Mouse (Mus musculus) E14TG2a.4 (cell line): ENCODE results near the gene Abi1.
A peak's percentile ranks its signal among the peaks of the same experiment; 100 is the strongest.
"Not testable (repeated sequence)": the region's sequence is repeated elsewhere in the genome, so short reads cannot be mapped to it uniquely, and the experiment has no call there.

ENCODE experiments used
- H3K27me3 ChIP-seq: 2 replicates; pipeline ENCODE4 v1.6.1; 2014; ENCODE audit warnings: low read length, control low read depth; ENCODE audit not compliant: insufficient read depth
- H3K36me3 ChIP-seq: 2 replicates; pipeline ENCODE4 v1.6.1; 2014; ENCODE audit warnings: low read length, control low read depth; ENCODE audit not compliant: insufficient read depth
- H3K4me1 ChIP-seq: replicated peaks from 2 replicates; pipeline ENCODE4 v1.6.1; 2014; ENCODE audit warnings: low read depth, low read length, control low read depth
- H3K4me3 ChIP-seq: replicated peaks from 2 replicates; pipeline ENCODE4 v1.5.1; 2014; ENCODE audit warnings: mild to moderate bottlenecking, low read length
- H3K9me3 ChIP-seq: 2 replicates; pipeline ENCODE4 v1.6.1; 2014; ENCODE audit warnings: low read length, control low read depth
- CTCF ChIP-seq: conservative IDR thresholded peaks from 2 replicates; pipeline ENCODE4 v1.5.1; 2014; ENCODE audit warnings: low read length
- NANOG ChIP-seq: IDR thresholded peaks from 2 replicates; pipeline ENCODE4 v1.6.1; 2014; ENCODE audit warnings: borderline replicate concordance, low read length, mixed read lengths
- POU5F1 ChIP-seq: IDR thresholded peaks from 2 replicates; pipeline ENCODE4 v1.6.1; 2014; ENCODE audit warnings: low read length, borderline replicate concordance

Gene Abi1

DNA sequence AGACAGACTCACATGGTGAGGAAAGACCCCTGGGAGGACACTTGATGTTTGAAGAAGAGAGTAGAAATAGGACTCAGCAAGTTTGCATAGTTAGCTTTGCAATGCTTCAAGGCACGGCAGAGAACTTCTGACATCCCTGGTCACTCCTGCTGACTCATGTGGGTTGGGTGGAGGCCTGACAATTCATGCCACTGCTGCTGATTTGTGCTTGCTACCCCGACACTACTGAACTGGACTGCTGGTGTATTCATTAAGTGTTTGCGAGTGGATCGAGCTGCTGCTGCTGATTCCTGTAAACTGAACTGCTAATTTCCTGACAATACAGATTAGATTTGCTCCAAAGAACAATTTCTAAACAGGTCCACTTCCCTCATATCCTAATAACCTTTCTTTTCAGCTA, 18.3 kb downstream of the Abi1 start:
- no peak overlapping the region for H3K4me3 ChIP-seq
- TF ChIP-seq POU5F1 (no peak), CTCF (no peak), NANOG (no peak)
- no peaks in the 10 kb centered on the region for H3K9me3 ChIP-seq
- peaks cover 28% of the 10 kb centered on the region for H3K4me1 ChIP-seq
- no peaks in the 10 kb centered on the region for H3K36me3 ChIP-seq
- no peaks in the 10 kb centered on the region for H3K27me3 ChIP-seq

DNA sequence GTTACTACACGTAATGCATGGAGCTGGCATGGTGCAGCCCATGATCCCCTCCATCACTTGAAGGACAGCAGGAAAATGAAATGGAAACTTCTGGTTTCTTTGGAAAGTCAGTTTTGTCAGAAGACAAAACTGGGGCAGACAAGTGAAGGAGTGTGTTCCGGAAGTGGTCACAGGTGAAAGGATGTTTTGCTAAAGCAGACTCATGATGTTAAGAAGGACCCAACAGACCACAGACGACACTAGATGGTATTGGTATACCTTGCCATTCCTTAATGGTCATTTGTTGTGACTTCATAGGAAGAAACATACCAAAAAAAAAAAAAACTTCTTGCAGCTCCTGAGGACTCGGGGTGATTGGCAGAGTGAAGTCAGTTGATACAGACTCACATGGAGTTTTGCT, 18.7 kb downstream of the Abi1 start:
- TF ChIP-seq CTCF: no peak
- TF ChIP-seq POU5F1: no peak
- TF ChIP-seq NANOG: no peak
- Histone ChIP-seq H3K9me3 (no peaks in the 10 kb centered on the region), H3K36me3 (no peaks in the 10 kb centered on the region)

DNA sequence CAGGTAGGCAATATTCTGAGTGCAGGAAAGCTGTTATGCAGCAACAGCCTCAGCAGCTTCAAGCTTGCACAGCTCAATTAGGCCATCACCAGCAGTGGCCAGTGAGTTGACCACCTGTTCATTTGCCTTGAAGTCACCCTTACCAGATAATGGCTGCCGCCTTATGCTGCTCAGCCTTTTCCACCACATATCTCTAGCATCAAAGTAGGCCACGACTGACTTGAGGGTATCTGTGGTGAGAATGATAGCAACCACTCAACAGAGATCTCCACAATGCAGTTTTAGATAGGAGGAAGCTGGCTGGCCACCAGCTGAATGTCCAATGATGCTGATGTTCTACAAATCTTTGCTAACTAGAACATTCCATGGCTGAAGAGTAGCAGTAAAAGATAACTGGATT, 20.9 kb downstream of the Abi1 start:
- Histone ChIP-seq H3K4me3 (no peak overlapping the region), H3K4me1 (peaks cover 46% of the 10 kb centered on the region)
- TF ChIP-seq CTCF (no peak), NANOG (no peak), POU5F1 (no peak)

More for the DNA sequence above, 18.7 kb downstream of the Abi1 start:
- no peaks in the 10 kb centered on the region for H3K27me3 ChIP-seq
- peaks cover 31% of the 10 kb centered on the region for H3K4me1 ChIP-seq
- no peak overlapping the region for H3K4me3 ChIP-seq

DNA sequence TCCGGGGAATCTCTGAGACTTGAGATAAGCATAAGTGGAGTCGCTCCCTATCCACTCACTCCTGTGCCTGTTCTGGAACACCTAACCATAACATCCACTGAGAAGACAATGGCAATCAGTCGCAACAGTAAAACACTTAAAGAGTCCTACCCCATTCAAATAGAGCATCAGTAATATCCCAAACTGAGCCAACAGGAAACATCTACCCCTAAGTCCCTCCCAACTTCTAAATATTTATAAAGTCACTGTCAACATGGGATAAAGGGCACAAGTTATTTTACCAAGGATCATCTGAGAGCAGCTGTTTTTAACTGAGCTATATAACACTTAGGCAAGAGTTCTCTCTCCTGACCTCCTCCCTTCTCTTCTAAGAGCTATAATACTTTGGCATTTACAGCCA, 23.9 kb downstream of the Abi1 start:
- H3K27me3 ChIP-seq: no peaks in the 10 kb centered on the region
- no peak for TF ChIP-seq CTCF
- no peak for TF ChIP-seq NANOG
- no peak for TF ChIP-seq POU5F1

More for the DNA sequence above, 20.9 kb downstream of the Abi1 start:
- no peaks in the 10 kb centered on the region for H3K27me3 ChIP-seq
- H3K9me3 ChIP-seq: no peaks in the 10 kb centered on the region
- no peaks in the 10 kb centered on the region for H3K36me3 ChIP-seq

DNA sequence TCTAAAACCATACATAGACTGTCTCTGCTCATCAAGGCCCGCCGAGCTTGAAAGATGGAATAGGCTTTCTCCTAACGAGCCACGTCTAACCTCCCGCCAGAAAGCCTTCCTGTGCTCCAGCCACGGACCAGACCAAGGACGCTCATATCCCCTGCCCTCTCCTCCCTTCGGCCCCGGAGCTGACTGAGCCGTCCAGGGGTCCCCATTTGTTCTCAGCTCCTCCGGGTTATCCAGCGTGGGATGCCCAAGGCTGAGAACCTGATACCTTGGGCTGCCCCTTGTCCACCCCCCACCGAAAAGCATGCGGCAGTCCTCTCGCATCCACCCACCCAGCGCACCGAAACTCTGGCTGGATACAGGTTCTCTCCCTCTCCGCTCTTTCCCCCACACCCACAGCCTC, 24.7 kb downstream of the Abi1 start:
- peak overlapping the region; percentile 66 for H3K4me3 ChIP-seq
- TF ChIP-seq CTCF (no peak), POU5F1 (no peak), NANOG (no peak)
- H3K27me3 ChIP-seq: no peaks in the 10 kb centered on the region
- peaks cover 24% of the 10 kb centered on the region for H3K4me1 ChIP-seq
- no peaks in the 10 kb centered on the region for H3K9me3 ChIP-seq
- no peaks in the 10 kb centered on the region for H3K36me3 ChIP-seq

More for the DNA sequence above, 23.9 kb downstream of the Abi1 start:
- H3K9me3 ChIP-seq: no peaks in the 10 kb centered on the region
- H3K4me3 ChIP-seq: no peak overlapping the region
- H3K36me3 ChIP-seq: no peaks in the 10 kb centered on the region
- peaks cover 25% of the 10 kb centered on the region for H3K4me1 ChIP-seq

DNA sequence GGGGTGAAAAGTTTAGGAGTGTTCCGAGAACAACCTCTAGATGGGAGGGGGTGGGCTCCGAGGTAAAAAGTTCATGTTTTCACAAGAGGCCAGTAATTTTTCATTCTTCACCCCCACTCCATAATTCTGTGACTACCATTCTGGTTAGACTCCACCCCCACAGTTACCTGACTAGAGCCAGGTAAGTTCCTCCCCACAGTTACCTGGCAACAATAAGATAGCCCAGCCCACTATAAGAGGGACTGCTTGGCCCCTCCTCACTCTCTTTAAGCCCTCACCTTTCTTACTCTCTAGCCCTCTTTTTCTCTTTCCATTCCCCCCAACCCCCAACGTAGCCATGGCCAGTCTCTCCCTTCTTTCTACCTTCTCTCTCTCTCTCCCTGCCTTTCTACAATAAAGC, 25.1 kb downstream of the Abi1 start:
- Histone ChIP-seq H3K4me3 (peak overlapping the region; percentile 66), H3K4me1 (peaks cover 24% of the 10 kb centered on the region)
- not testable (repeated sequence) for H3K27me3 ChIP-seq, H3K36me3 ChIP-seq, H3K9me3 ChIP-seq

DNA sequence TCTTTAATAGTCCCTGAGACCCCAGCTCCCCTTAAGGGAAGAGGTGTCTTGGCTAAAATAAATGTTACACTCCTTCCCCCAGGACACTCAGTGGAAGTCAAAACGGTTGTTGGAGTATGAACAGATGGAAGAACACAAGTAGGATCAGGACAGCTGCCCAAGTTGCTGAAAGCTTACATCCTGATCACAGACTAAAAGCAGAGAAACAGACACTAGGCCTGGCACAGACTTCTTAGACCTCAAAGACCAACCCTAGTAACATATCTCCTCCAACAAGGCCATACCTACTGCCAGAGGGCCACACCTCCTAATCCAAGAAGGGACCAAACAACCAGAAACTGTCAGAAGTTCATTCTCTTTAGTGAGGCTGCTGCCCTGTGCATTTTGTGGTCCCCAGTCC, 31.8 kb downstream of the Abi1 start:
- TF ChIP-seq POU5F1: no peak
- TF ChIP-seq NANOG: no peak
- no peak for TF ChIP-seq CTCF
- Histone ChIP-seq H3K9me3 (no peaks in the 10 kb centered on the region), H3K27me3 (no peaks in the 10 kb centered on the region), H3K4me1 (peaks cover 62% of the 10 kb centered on the region), H3K4me3 (no peak overlapping the region), H3K36me3 (peaks cover 16% of the 10 kb centered on the region)

DNA sequence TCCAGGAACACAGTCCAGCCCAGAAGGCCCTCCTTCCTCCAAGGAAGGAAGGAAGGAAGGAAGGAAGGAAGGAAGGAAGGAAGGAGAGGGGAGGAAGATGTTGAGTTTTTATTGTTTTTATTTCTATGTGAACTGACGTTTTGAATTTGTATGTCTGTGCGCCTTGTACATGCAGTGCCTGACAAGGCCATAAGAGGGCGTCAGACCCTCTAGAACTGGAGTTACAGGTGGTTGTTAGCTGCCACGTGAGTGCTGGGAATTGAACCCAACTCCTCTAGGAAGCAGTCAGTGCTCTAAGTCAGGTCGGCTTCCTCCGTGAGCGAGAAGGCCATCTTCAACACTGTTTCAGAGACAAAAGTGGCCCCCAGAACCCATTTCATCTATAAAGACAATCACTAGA, 32.5 kb downstream of the Abi1 start:
- TF ChIP-seq POU5F1: no peak
- TF ChIP-seq NANOG: no peak
- peak; percentile 60 for TF ChIP-seq CTCF
- Histone ChIP-seq H3K9me3 (no peaks in the 10 kb centered on the region), H3K4me3 (no peak overlapping the region), H3K4me1 (peaks cover 68% of the 10 kb centered on the region), H3K36me3 (peaks cover 16% of the 10 kb centered on the region), H3K27me3 (no peaks in the 10 kb centered on the region)

DNA sequence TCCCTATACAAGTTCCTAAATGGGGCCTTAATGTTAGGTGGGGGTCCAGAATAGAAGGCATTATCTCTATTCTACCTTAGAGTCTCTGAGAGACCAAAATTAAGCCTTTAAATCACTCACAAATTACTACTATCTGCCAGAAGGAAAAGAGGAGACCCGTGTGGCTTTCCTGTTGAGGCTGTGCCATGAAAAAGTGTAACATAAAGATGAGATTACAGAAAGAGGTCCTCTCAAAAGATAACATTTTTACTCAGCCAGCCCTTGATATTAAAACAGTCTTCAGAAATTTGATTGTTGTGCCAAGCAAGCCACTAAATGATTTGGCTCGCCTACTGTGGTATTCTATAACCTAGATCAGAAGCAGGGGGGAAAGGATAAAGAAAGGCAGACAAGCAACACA, 32.9 kb downstream of the Abi1 start:
- peaks cover 16% of the 10 kb centered on the region for H3K36me3 ChIP-seq
- no peaks in the 10 kb centered on the region for H3K27me3 ChIP-seq
- TF ChIP-seq CTCF: no peak
- TF ChIP-seq NANOG: no peak
- no peak for TF ChIP-seq POU5F1
- H3K4me1 ChIP-seq: peaks cover 70% of the 10 kb centered on the region
- no peak overlapping the region for H3K4me3 ChIP-seq
- no peaks in the 10 kb centered on the region for H3K9me3 ChIP-seq

DNA sequence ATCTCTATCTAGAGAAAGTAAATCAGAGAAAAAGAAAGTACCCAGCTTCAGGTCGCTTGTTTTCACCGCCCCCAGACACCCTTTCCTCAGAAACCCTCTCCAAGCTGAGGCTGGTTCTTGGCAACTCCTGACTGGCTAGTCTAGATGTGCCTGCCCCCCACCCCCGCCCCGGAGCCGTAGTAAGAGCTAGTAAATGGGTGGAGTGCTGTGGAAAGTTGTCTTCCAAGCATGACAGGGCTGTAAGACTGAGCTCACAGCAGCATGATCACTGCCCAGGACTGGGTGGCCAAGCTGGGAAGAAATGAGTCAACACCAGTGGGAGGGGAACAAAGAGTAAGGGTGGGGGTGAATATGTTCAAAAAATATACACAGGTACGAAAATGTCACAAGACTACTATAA, 33.8 kb downstream of the Abi1 start:
- Histone ChIP-seq H3K4me3 (peak overlapping the region; percentile 45), H3K9me3 (no peaks in the 10 kb centered on the region), H3K4me1 (peaks cover 80% of the 10 kb centered on the region), H3K27me3 (no peaks in the 10 kb centered on the region), H3K36me3 (peaks cover 16% of the 10 kb centered on the region)
- TF ChIP-seq POU5F1: no peak
- TF ChIP-seq NANOG: no peak
- no peak for TF ChIP-seq CTCF
